In genomic region chr7:113824651-113825050, GRCm38 (mm10) we compare ENCODE assay signal across 30 mouse cellular contexts. TPM values are rescaled to one million over a fixed set of nuclear protein-coding genes. Genes with fewer than 3 reads are reported as not detected.
A peak's percentile ranks its signal among the peaks of the same experiment; 100 is the strongest.
DNase-seq lines count a peak whose midpoint lies in the region; ATAC-seq lines count a peak whose summit lies in the region.
"Had no signal": no experiment of that assay in that cellular context is flagged by ENCODE, and none has a peak within 500 bp of the region (broad histone marks: within the 10 kb centered on the region; RNA-seq: fewer than 3 reads in every experiment).

No protein-coding gene starts in this region.

- ATAC-seq in cerebellum, adult (ENCODE audit: insufficient number of reproducible peaks, low FRiP score, low TSS enrichment): peak; percentile 49; the same call in 1 of the 2 replicates
- no peak for ATAC-seq in intestine, embryonic 16.5 days
- ATAC-seq in intestine, embryonic 15.5 days: no peak
- ATAC-seq in hindbrain, embryonic 16.5 days: no peak
- ATAC-seq: activated CD4-positive, CD25-positive, alpha-beta regulatory T cell, adult 4 months; forebrain, embryonic 16.5 days; inflammation-experienced regulatory T-cells, adult 6 months; lung, postnatal 0 days; midbrain, embryonic 13.5 days had no signal

- WGBS in intestine, embryonic 16.5 days: 90% methylated on average over 6 of the region's 6 CpGs
- 89% methylated on average over 6 of the region's 6 CpGs for WGBS in intestine, embryonic 15.5 days
- WGBS in hindbrain, embryonic 16.5 days: 87% methylated on average over 6 of the region's 6 CpGs

- no peak for DNase-seq in cerebellum, postnatal 36 days
- peak; percentile 53 to 59 for DNase-seq in cerebellum, adult 18-20 months
- peak; percentile 35 to 47 for DNase-seq in cerebellum, postnatal 25 days
- no peak for DNase-seq in kidney, adult 18-20 months
- DNase-seq: adrenal gland, adult 2 months; embryo, embryonic 11 days; gastrocnemius, postnatal 14 days; heart, postnatal 10 days; kidney, adult 9 months; kidney, postnatal 10 days; liver, embryonic 13.5 days; lung, adult 18-20 months; lung, postnatal 4 days; right cerebral cortex, postnatal 4 days had no signal

- no peaks in the 10 kb centered on the region for H3K27me3 ChIP-seq in intestine, embryonic 16.5 days (replicated peaks; ENCODE audit: control insufficient read depth, insufficient read depth, low read length)
- no peaks in the 10 kb centered on the region for H3K27me3 ChIP-seq in intestine, embryonic 15.5 days (replicated peaks)
- H3K27me3 ChIP-seq in hindbrain, embryonic 16.5 days (replicated peaks; ENCODE audit: control insufficient read depth, insufficient read depth, low read length): no peaks in the 10 kb centered on the region; the same call in 1 of the 2 replicates
- H3K27me3 ChIP-seq: embryonic facial prominence, embryonic 12.5 days; heart, embryonic 13.5 days; limb, embryonic 15.5 days; liver, embryonic 13.5 days; megakaryocyte, embryonic 14.5 days had no signal

- H3K9ac ChIP-seq in intestine, embryonic 16.5 days (ENCODE audit: low read depth, low read length): no peak overlapping the region
- no peak overlapping the region for H3K9ac ChIP-seq in intestine, embryonic 15.5 days
- H3K9ac ChIP-seq in hindbrain, embryonic 16.5 days (ENCODE audit: low read depth, low read length): no peak overlapping the region
- H3K9ac ChIP-seq: embryonic facial prominence, embryonic 12.5 days; heart, embryonic 13.5 days; hindbrain, embryonic 14.5 days; limb, embryonic 15.5 days; liver, embryonic 13.5 days; midbrain, embryonic 13.5 days; neural tube, embryonic 13.5 days had no signal

- no peaks in the 10 kb centered on the region for H3K9me3 ChIP-seq in intestine, embryonic 16.5 days (ENCODE audit: control insufficient read depth, low read length)
- H3K9me3 ChIP-seq in intestine, embryonic 15.5 days: no peaks in the 10 kb centered on the region
- H3K9me3 ChIP-seq in hindbrain, embryonic 16.5 days (ENCODE audit: control insufficient read depth, low read length): no peaks in the 10 kb centered on the region
- H3K9me3 ChIP-seq: embryonic facial prominence, embryonic 12.5 days; heart, embryonic 13.5 days; limb, embryonic 10.5 days; limb, embryonic 15.5 days; liver, embryonic 13.5 days; megakaryocyte, embryonic 14.5 days; midbrain, embryonic 13.5 days; neural tube, embryonic 13.5 days had no signal

- peak overlapping the region; percentile 89 for H3K27ac ChIP-seq in intestine, embryonic 16.5 days (ENCODE audit: low read length)
- H3K27ac ChIP-seq in intestine, embryonic 15.5 days: no peak overlapping the region
- H3K27ac ChIP-seq in hindbrain, embryonic 16.5 days (ENCODE audit: low read depth, low read length): no peak overlapping the region
- H3K27ac ChIP-seq: embryonic facial prominence, embryonic 12.5 days; heart, embryonic 13.5 days; hindbrain, embryonic 14.5 days; limb, embryonic 10.5 days; limb, embryonic 15.5 days; liver, embryonic 13.5 days; midbrain, embryonic 13.5 days; neural tube, embryonic 13.5 days had no signal

- peaks cover 32% of the 10 kb centered on the region for H3K4me1 ChIP-seq in intestine, embryonic 16.5 days (ENCODE audit: control insufficient read depth, insufficient read depth, low read length)
- H3K4me1 ChIP-seq in intestine, embryonic 15.5 days (replicated peaks): peaks cover 24% of the 10 kb centered on the region; the same call in 1 of the 2 replicates
- peaks cover 8% of the 10 kb centered on the region for H3K4me1 ChIP-seq in hindbrain, embryonic 16.5 days (ENCODE audit: control insufficient read depth, insufficient read depth, low read depth, low read length)
- H3K4me1 ChIP-seq: limb, embryonic 15.5 days; megakaryocyte, embryonic 14.5 days had no signal

- no peaks in the 10 kb centered on the region for H3K36me3 ChIP-seq in intestine, embryonic 16.5 days (ENCODE audit: control insufficient read depth, insufficient read depth, low read length)
- H3K36me3 ChIP-seq in intestine, embryonic 15.5 days: no peaks in the 10 kb centered on the region
- no peaks in the 10 kb centered on the region for H3K36me3 ChIP-seq in hindbrain, embryonic 16.5 days (ENCODE audit: control insufficient read depth, insufficient read depth, low read length)
- H3K36me3 ChIP-seq: embryonic facial prominence, embryonic 12.5 days; heart, embryonic 13.5 days; limb, embryonic 10.5 days; limb, embryonic 15.5 days; liver, embryonic 13.5 days; midbrain, embryonic 13.5 days; neural tube, embryonic 13.5 days had no signal

- no peak overlapping the region for H3K4me3 ChIP-seq in intestine, embryonic 16.5 days (ENCODE audit: low read length)
- H3K4me3 ChIP-seq in intestine, embryonic 15.5 days (replicated peaks): no peak overlapping the region
- H3K4me3 ChIP-seq in hindbrain, embryonic 16.5 days (ENCODE audit: low read length): no peak overlapping the region
- H3K4me3 ChIP-seq: embryonic facial prominence, embryonic 12.5 days; heart, embryonic 13.5 days; limb, embryonic 10.5 days; limb, embryonic 15.5 days; liver, embryonic 13.5 days; megakaryocyte, embryonic 14.5 days; midbrain, embryonic 13.5 days; neural tube, embryonic 13.5 days had no signal

- no peak overlapping the region for H3K4me2 ChIP-seq in intestine, embryonic 16.5 days (ENCODE audit: low read depth, low read length)
- H3K4me2 ChIP-seq in intestine, embryonic 15.5 days (replicated peaks): no peak overlapping the region
- no peak overlapping the region for H3K4me2 ChIP-seq in hindbrain, embryonic 16.5 days (ENCODE audit: low read length)
- H3K4me2 ChIP-seq: embryonic facial prominence, embryonic 12.5 days; heart, embryonic 13.5 days; hindbrain, embryonic 14.5 days; limb, embryonic 15.5 days; liver, embryonic 13.5 days; midbrain, embryonic 13.5 days; neural tube, embryonic 13.5 days had no signal

RNA-seq across cellular contexts. Expression of gene Spon1, which starts 58.9 kb away (rescaled TPM):
- 8.2 and 8.9 TPM in 2 replicates for polyA plus RNA-seq in intestine, embryonic 16.5 days (2015; fragmentation: Nextera tagmentation; extraction: Ambion mirVana)
- 11.9 and 12.9 TPM in 2 replicates for polyA plus RNA-seq in intestine, embryonic 15.5 days (2015; fragmentation: Nextera tagmentation; extraction: Ambion mirVana)
- 64.3 and 77.1 TPM in 2 replicates for polyA plus RNA-seq in hindbrain, embryonic 16.5 days (2015; fragmentation: Nextera tagmentation; extraction: Ambion mirVana)

Comparison
In these comparisons a context has a peak if more than half of its experiments do, and no peak if none do; other contexts are left out.
1. DNase-seq: peak in cerebellum, adult 18-20 months (2 of 2) and cerebellum, postnatal 25 days (2 of 2); none in cerebellum, postnatal 36 days (0 of 2) and kidney, adult 18-20 months (single experiment).